Mouse (Mus musculus) liver, embryonic 14.5 days (tissue): Measurements from ENCODE around the gene Muc3. TPM values are rescaled to one million over a fixed set of nuclear protein-coding genes. Genes with fewer than 3 reads are reported as not detected.

ENCODE experiments used
- ATAC-seq: fragments of 200-750 bp; cut with Nextera tagmentation; 2 replicates; pipeline ENCODE4 v1.8.0; 2017; ENCODE audit warnings: moderate number of reproducible peaks, mild to moderate bottlenecking, moderate library complexity; ENCODE audit not compliant: insufficient read depth
- DNase-seq, 3 experiments: peaks; one replicate each; pipeline ENCODE4 v3.0.0-alpha.2; 2012 to 2013; ENCODE audit warnings: low read depth in 3 of 3, low spot score in 3 of 3
- H3K27ac ChIP-seq: fragments of 300-500 bp; sonication (generic); 2 replicates; pipeline ENCODE4 v1.5.1; 2014; ENCODE audit warnings: moderate library complexity, mild to moderate bottlenecking, control low read depth, inconsistent platforms
- H3K27me3 ChIP-seq: fragments of 300-500 bp; sonication (generic); 2 replicates; pipeline ENCODE4 v1.6.1; 2014; ENCODE audit warnings: mild to moderate bottlenecking, low read length, moderate library complexity; ENCODE audit not compliant: control insufficient read depth, insufficient read depth
- H3K36me3 ChIP-seq: fragments of 300-500 bp; sonication (generic); replicated peaks from 2 replicates; pipeline ENCODE4 v1.6.1; 2014; ENCODE audit warnings: low read depth; ENCODE audit not compliant: control insufficient read depth, insufficient read depth
- H3K4me1 ChIP-seq, 2 experiments: fragments of 200-500 bp in 1 of 2; fragments of 300-500 bp in 1 of 2; sonication (generic) in 1 of 2; replicated peaks; 2 replicates each; pipeline ENCODE4 v1.6.1; 2012 to 2014; ENCODE audit warnings: antibody characterized with exemption in 1 of 2, inconsistent platforms in 1 of 2, low read length in 1 of 2; ENCODE audit not compliant: control insufficient read depth in 2 of 2, insufficient read depth in 2 of 2
- H3K4me2 ChIP-seq: fragments of 300-500 bp; sonication (generic); 2 replicates; pipeline ENCODE4 v1.6.1; 2014; ENCODE audit warnings: low read depth, mild to moderate bottlenecking, control low read depth, moderate library complexity
- H3K4me3 ChIP-seq, 2 experiments: fragments of 200-500 bp in 1 of 2; fragments of 300-500 bp in 1 of 2; sonication (generic) in 1 of 2; 2 replicates each; pipeline ENCODE4 v1.5.1; 2012 to 2014; ENCODE audit warnings: low read depth in 2 of 2, low read length in 2 of 2, mild to moderate bottlenecking in 2 of 2, control low read depth in 1 of 2, inconsistent platforms in 1 of 2, moderate library complexity in 1 of 2; ENCODE audit not compliant: insufficient read depth in 1 of 2
- H3K9ac ChIP-seq: fragments of 300-500 bp; sonication (generic); replicated peaks from 2 replicates; pipeline ENCODE4 v1.6.1; 2014; ENCODE audit warnings: mild to moderate bottlenecking, control low read depth, moderate library complexity
- H3K9me3 ChIP-seq: fragments of 300-500 bp; sonication (generic); 2 replicates; pipeline ENCODE4 v1.6.1; 2016; ENCODE audit warnings: low read length, mixed read lengths; ENCODE audit not compliant: control insufficient read depth
- CTCF ChIP-seq: IDR thresholded peaks from 2 replicates; pipeline ENCODE4 v1.5.1; 2016; ENCODE audit warnings: antibody characterized with exemption, low read depth, control low read depth
- EP300 ChIP-seq: IDR thresholded peaks from 2 replicates; pipeline ENCODE4 v1.6.1; 2016; ENCODE audit warnings: antibody characterized with exemption, low read depth
- WGBS: fragments of 180-500 bp; shearing (Covaris S2); extraction: QIAGEN DNeasy Blood & Tissue Kit; methylation state at CpG from one replicate; pipeline ENCODE4 v1.1.7; 2014; ENCODE audit not compliant: insufficient replicate concordance; 5-methylcytosine and 5-hydroxymethylcytosine counted together
- polyA plus RNA-seq, 2 experiments: library from polyadenylated mRNA; depleted of rRNA in 1 of 2; stranded (reverse) in 1 of 2; unstranded in 1 of 2; fragments of >200 nt; fragmentation: Nextera tagmentation in 1 of 2; extraction: Ambion mirVana in 1 of 2; gene quantifications; 2 replicates each; pipeline versions ENCODE4 v1.2.1 to v1.2.3; 2012 to 2014

The Muc3 gene
- polyA plus RNA-seq, 2 experiments, result not detected

DNA sequence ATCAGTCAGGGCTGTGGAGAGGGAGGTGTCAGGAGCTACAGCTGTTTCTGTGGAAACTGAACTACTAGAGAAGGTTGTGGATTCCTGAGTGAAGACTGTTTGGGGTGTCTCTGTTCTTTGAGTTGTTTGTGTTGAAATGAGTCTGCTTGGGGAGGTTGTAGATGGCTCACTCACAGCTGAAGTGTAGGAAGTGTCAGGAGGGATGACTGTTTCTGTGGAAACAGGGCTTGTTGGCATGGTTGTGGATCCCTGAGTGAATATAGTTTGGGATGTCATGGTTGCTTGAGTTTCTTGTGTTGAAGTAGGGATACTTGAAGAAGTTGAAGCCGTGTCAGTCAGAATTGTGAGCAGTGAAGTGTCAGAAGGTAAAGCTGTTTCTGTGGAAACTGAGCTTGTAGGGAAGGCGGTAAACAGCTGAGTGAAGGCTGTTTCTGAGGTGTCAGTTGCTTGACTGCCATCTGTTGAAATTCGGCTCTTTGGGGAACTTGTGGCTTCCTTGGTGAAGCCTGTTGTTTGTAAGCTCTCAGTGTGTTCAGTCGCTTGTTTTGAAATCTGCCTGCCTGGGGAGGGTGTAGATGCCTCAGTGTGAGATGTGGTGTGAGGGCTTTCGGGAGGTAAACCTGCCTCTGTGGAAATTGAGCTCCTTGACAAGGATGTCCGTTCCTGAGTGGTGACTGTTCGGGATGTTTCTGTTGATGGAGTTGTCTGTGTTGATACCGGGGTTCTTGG is 30.7 kb upstream of the Muc3 start:
- Histone ChIP-seq H3K36me3 (no peaks in the 10 kb centered on the region), H3K27me3 (peaks cover 3% of the 10 kb centered on the region), H3K9ac (no peak overlapping the region), H3K9me3 (no peaks in the 10 kb centered on the region), H3K4me2 (no peak overlapping the region), H3K4me1 (0 out of 4 replicates have a peak, but pooled peaks cover 0 to 4% of the 10 kb centered on the region in 2 experiments), H3K27ac (no peak overlapping the region), H3K4me3 (no peak overlapping the region)
- TF ChIP-seq CTCF (no peak), EP300 (no peak)
- 47% methylated on average over 8 of the region's 8 CpGs for WGBS
- ATAC-seq (no peak), DNase-seq (peak in 1 of 3 experiments; percentile 24)

DNA sequence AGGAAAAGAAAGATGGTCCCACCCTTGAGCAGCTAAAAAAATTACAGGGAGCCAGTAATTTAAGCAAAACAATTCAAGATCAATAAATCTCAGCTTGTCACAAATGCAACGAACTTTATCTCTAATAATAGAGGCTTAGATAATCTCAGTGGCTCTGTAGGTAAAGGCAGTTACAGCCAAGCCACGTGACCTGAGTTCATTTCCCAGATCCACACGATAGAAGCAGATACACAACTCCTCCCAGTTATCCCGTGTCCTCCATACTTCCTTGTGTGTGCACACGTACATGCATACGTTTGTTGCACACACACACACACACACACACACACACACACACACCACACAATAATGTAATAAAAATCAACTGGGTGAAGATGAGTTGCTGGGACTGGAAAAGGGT is 24.8 kb upstream of the Muc3 start:
- ATAC-seq (no peak), DNase-seq (no peak)
- 54% methylated on average over 6 of the region's 6 CpGs for WGBS
- Histone ChIP-seq H3K27me3 (no peaks in the 10 kb centered on the region), H3K9me3 (no peaks in the 10 kb centered on the region), H3K4me3 (no peak overlapping the region), H3K4me2 (no peak overlapping the region), H3K4me1 (no peaks in the 10 kb centered on the region), H3K27ac (no peak overlapping the region), H3K9ac (no peak overlapping the region), H3K36me3 (no peaks in the 10 kb centered on the region)
- TF ChIP-seq EP300, result no peak

- H3K4me2 ChIP-seq, result no peak overlapping the region
- no peaks in the 10 kb centered on the region for H3K9me3 ChIP-seq
- ATAC-seq, result no peak
- no peaks in the 10 kb centered on the region for H3K4me1 ChIP-seq
- 23% methylated on average over 1 of the region's 1 CpGs for WGBS
- no peaks in the 10 kb centered on the region for H3K27me3 ChIP-seq
- H3K4me3 ChIP-seq, result no peak overlapping the region
- H3K9ac ChIP-seq, result no peak overlapping the region
- no peak for DNase-seq
- TF ChIP-seq EP300, result no peak
- no peak for TF ChIP-seq CTCF
- H3K36me3 ChIP-seq, result no peaks in the 10 kb centered on the region
- no peak overlapping the region for H3K27ac ChIP-seq
These were observed 23.5 kb upstream of the Muc3 start for GRCm38 (mm10) chr5:137172591-137172990.

DNA sequence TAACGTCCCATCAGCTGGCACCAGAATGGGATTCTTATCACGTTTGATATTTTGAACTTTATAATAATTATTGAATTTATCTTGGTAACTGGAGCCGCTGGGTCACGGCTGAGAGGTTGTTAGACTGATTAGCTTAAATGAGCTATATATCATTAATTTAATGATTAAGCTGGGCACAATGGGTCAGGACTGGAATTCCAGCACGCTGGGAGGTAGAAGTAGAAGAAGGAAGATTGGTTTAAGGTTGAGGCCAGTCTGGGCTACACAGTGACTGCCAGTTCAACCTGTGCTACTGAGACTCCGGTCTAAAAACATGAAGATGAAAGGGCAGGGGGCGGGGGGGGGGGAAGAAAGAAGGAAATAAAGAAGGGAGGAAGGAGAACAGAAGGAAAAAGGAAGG is 22.4 kb upstream of the Muc3 start:
- no peak overlapping the region for H3K27ac ChIP-seq
- no peaks in the 10 kb centered on the region for H3K27me3 ChIP-seq
- H3K4me2 ChIP-seq, result no peak overlapping the region
- ATAC-seq (no peak), DNase-seq (no peak)
- TF ChIP-seq CTCF, result no peak
- TF ChIP-seq EP300, result no peak
- no peaks in the 10 kb centered on the region for H3K4me1 ChIP-seq
- H3K36me3 ChIP-seq, result no peaks in the 10 kb centered on the region
- H3K4me3 ChIP-seq, result no peak overlapping the region
- H3K9ac ChIP-seq, result no peak overlapping the region
- 53% methylated on average over 7 of the region's 7 CpGs for WGBS
- no peaks in the 10 kb centered on the region for H3K9me3 ChIP-seq

GRCm38 (mm10) chr5:137170836-137171380 is 21.8 kb upstream of the Muc3 start:
- no peak overlapping the region for H3K27ac ChIP-seq
- no peaks in the 10 kb centered on the region for H3K4me1 ChIP-seq
- no peaks in the 10 kb centered on the region for H3K9me3 ChIP-seq
- no peaks in the 10 kb centered on the region for H3K27me3 ChIP-seq
- H3K4me3 ChIP-seq, result no peak overlapping the region
- 48% methylated on average over 9 of the region's 9 CpGs for WGBS
- no peak for DNase-seq
- TF ChIP-seq CTCF, result no peak
- no peak for TF ChIP-seq EP300
- no peak overlapping the region for H3K9ac ChIP-seq
- no peaks in the 10 kb centered on the region for H3K36me3 ChIP-seq
- H3K4me2 ChIP-seq, result no peak overlapping the region
- ATAC-seq, result no peak
